Comparison of ENCODE assay signal across 8 mouse cellular contexts in the genomic region with DNA sequence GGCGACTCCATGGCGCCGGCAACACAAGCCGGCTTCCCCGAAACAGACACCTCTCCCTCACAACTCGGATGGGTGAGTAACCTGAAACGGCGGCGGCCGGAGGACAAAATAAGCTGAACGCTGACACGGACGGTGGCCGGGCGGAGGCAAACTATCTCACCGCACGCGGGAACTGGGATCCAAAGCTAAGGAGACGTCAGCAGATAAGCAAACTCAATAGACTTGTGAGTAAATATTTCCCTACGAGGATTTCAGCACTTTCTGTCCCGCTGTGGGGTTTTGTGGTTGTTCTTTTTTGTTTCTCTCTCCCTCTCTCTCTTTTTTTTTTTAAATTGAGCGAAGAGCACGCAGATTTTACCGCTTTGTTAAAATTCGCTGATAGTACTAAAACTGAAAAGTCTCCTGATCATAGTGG. TPM values are rescaled to one million over a fixed set of nuclear protein-coding genes. Genes with fewer than 3 reads are reported as not detected.
DNase-seq lines count a peak whose midpoint lies in the region; ATAC-seq and TF ChIP-seq lines count a peak whose summit lies in the region.

A gene (minus strand): TSS at position 81 of the 415 bp plus-strand sequence.

- peak in 1 of 2 experiments; percentile 87; a peak in 2 of 4 replicates for TF ChIP-seq POLR2A in MEL (IDR thresholded peaks at IDR 0.05; ENCODE audit: control insufficient read depth in 1 of 2, insufficient read depth in 1 of 2, low read depth in 1 of 2, low read length in 2 of 2, poor library complexity in 1 of 2)
- peak; percentile 76; the same call in 1 of the 2 replicates for TF ChIP-seq POLR2A in cerebellum, adult 2 months (IDR thresholded peaks at IDR 0.05; ENCODE audit: borderline replicate concordance, insufficient read depth, low read length)

- peak within 1 kb of the TSS; percentile 83 for H3K27ac ChIP-seq in MEL (ENCODE audit: control insufficient read depth, low read depth, low read length)
- H3K27ac ChIP-seq in cerebellum, adult 2 months (ENCODE audit: insufficient read depth, low read length): peak within 1 kb of the TSS; percentile 26
- H3K27ac ChIP-seq in forebrain, postnatal 0 days (ENCODE audit: low read depth, low read length): peak within 1 kb of the TSS; percentile 60
- H3K27ac ChIP-seq in lung, embryonic 15.5 days: peak within 1 kb of the TSS; percentile 71

- no peak for TF ChIP-seq CTCF in MEL (IDR thresholded peaks at IDR 0.05 in 2 of 3, conservative IDR thresholded peaks at IDR 0.05 in 1 of 3; ENCODE audit: control insufficient read depth in 1 of 3, insufficient read depth in 1 of 3, low read depth in 2 of 3, low read length in 3 of 3, poor library complexity in 1 of 3, severe bottlenecking in 1 of 3)
- TF ChIP-seq CTCF in cerebellum, adult 2 months (IDR thresholded peaks at IDR 0.05; ENCODE audit: borderline replicate concordance, insufficient read depth, low read depth, low read length): no peak
- no peak for TF ChIP-seq CTCF in forebrain, postnatal 0 days (IDR thresholded peaks at IDR 0.05; ENCODE audit: low read depth)

- WGBS in cerebellum, adult 2 months: under 1% methylated on average over 25 of the region's 25 CpGs
- WGBS in forebrain, postnatal 0 days: under 1% methylated on average over 25 of the region's 25 CpGs
- WGBS in lung, embryonic 15.5 days: under 1% methylated on average over 25 of the region's 25 CpGs

- peak within 1 kb of the TSS; percentile 94 for H3K9ac ChIP-seq in MEL (ENCODE audit: control insufficient read depth, low read depth, low read length, poor library complexity, severe bottlenecking)
- peak within 1 kb of the TSS; percentile 84 for H3K9ac ChIP-seq in forebrain, postnatal 0 days
- peak within 1 kb of the TSS; percentile 79 for H3K9ac ChIP-seq in lung, embryonic 15.5 days

- H3K4me2 ChIP-seq in forebrain, postnatal 0 days (ENCODE audit: low read depth): peak within 1 kb of the TSS; percentile 67
- H3K4me2 ChIP-seq in lung, embryonic 15.5 days: peak within 1 kb of the TSS; percentile 58

- H3K79me2 ChIP-seq in MEL (ENCODE audit: control insufficient read depth, insufficient read depth, low read length, poor library complexity): peaks cover 28% of the 10 kb centered on the region

- peaks cover 0 to 33% of the 10 kb centered on the region in 2 experiments; a peak in 2 of 4 replicates for H3K36me3 ChIP-seq in MEL (ENCODE audit: control insufficient read depth in 1 of 2, insufficient read depth in 2 of 2, low read length in 2 of 2)
- H3K36me3 ChIP-seq in forebrain, postnatal 0 days (ENCODE audit: insufficient read depth): no peaks in the 10 kb centered on the region
- H3K36me3 ChIP-seq in lung, embryonic 15.5 days: peaks cover 7% of the 10 kb centered on the region

- H3K4me1 ChIP-seq in MEL (ENCODE audit: control insufficient read depth in 1 of 2, insufficient read depth in 2 of 2, low read length in 2 of 2): peaks cover 2 to 17% of the 10 kb centered on the region in 2 experiments
- no peaks in the 10 kb centered on the region; the same call in 1 of the 2 replicates for H3K4me1 ChIP-seq in cerebellum, adult 2 months (ENCODE audit: control insufficient read depth, insufficient read depth, low read length)
- H3K4me1 ChIP-seq in forebrain, postnatal 0 days (ENCODE audit: insufficient read depth): peaks cover 7% of the 10 kb centered on the region; the same call in 1 of the 2 replicates
- H3K4me1 ChIP-seq in lung, embryonic 15.5 days: peaks cover 8% of the 10 kb centered on the region

- peak within 1 kb of the TSS; percentile 63 to 87 for H3K4me3 ChIP-seq in MEL (ENCODE audit: control insufficient read depth in 1 of 2, insufficient read depth in 1 of 2, low read depth in 2 of 2, low read length in 2 of 2)
- peak within 1 kb of the TSS; percentile 98 for H3K4me3 ChIP-seq in cerebellum, adult 2 months (replicated peaks; ENCODE audit: insufficient read depth, low read depth, low read length)
- H3K4me3 ChIP-seq in forebrain, postnatal 0 days (ENCODE audit: low read depth, low read length): peak within 1 kb of the TSS; percentile 73
- H3K4me3 ChIP-seq in lung, embryonic 15.5 days: peak within 1 kb of the TSS; percentile 84

- peak; percentile 55 to 58; a peak in 3 of 4 replicates for TF ChIP-seq EP300 in MEL (IDR thresholded peaks at IDR 0.05; ENCODE audit: low read depth in 1 of 2, low read length in 2 of 2)

- DNase-seq in MEL (ENCODE audit: low read depth, low spot score): peak; percentile 97
- peak; percentile 96 to 99 for DNase-seq in cerebellum, adult 2 months
- DNase-seq in forebrain, postnatal 0 days: peak; percentile 95
- peak; percentile 98 for DNase-seq in heart, postnatal 4 days
- DNase-seq in layer of hippocampus, adult 8-10 months (ENCODE audit: low spot score in 2 of 2): peak; percentile 93 to 97
- DNase-seq in ovary, adult 18-20 months (ENCODE audit: low spot score): peak; percentile 88
- DNase-seq in thymus, postnatal 0 days (ENCODE audit: low spot score): peak; percentile 90

- TF ChIP-seq RAD21 in MEL (IDR thresholded peaks at IDR 0.05; ENCODE audit: low read depth, low read length): no peak

- no peaks in the 10 kb centered on the region for H3K27me3 ChIP-seq in MEL (ENCODE audit: control insufficient read depth in 1 of 2, insufficient read depth in 2 of 2, low read length in 2 of 2)
- H3K27me3 ChIP-seq in cerebellum, adult 2 months (ENCODE audit: control insufficient read depth, insufficient read depth, low read length): no peaks in the 10 kb centered on the region
- no peaks in the 10 kb centered on the region for H3K27me3 ChIP-seq in forebrain, postnatal 0 days (ENCODE audit: insufficient read depth, low read length)
- H3K27me3 ChIP-seq in lung, embryonic 15.5 days: no peaks in the 10 kb centered on the region

- no peaks in the 10 kb centered on the region for H3K9me3 ChIP-seq in MEL (replicated peaks; ENCODE audit: insufficient read depth, low read length)
- H3K9me3 ChIP-seq in forebrain, postnatal 0 days (ENCODE audit: low read length): no peaks in the 10 kb centered on the region
- H3K9me3 ChIP-seq in lung, embryonic 15.5 days: no peaks in the 10 kb centered on the region

- ATAC-seq in forebrain, postnatal 0 days: peak; percentile 81
- ATAC-seq in lung, embryonic 15.5 days (ENCODE audit: borderline replicate concordance, extremely low read depth, low FRiP score, low TSS enrichment): peak; percentile 85

TF ChIP-seq in MEL, 35 proteins besides CTCF, POLR2A, EP300 and RAD21 (continues in another document):
- peak; percentile 91 for TF ChIP-seq E2F4 (IDR thresholded peaks at IDR 0.05; ENCODE audit: borderline replicate concordance, low read depth, low read length)
- peak; percentile 80; the same call in 1 of the 2 replicates for TF ChIP-seq POLR2AphosphoS2 (IDR thresholded peaks at IDR 0.05; ENCODE audit: low read length)
- TF ChIP-seq NELFE (IDR thresholded peaks at IDR 0.05; ENCODE audit: low read depth, low read length): peak; percentile 77
- TF ChIP-seq CHD2 (IDR thresholded peaks at IDR 0.05; ENCODE audit: low read length): peak; percentile 73
- 0 out of 2 replicates have a peak, but pooled peaks have one; percentile 10 for TF ChIP-seq USF1 (IDR thresholded peaks at IDR 0.05; ENCODE audit: low read depth, low read length)
- 0 out of 2 replicates have a peak, but pooled peaks have one; percentile 62 for TF ChIP-seq TCF12 (IDR thresholded peaks at IDR 0.05; ENCODE audit: low read depth, low read length)
- peak; percentile 86 for TF ChIP-seq GATA1 (IDR thresholded peaks at IDR 0.05; ENCODE audit: low read depth, low read length)
- peak; percentile 74 for TF ChIP-seq BHLHE40 (IDR thresholded peaks at IDR 0.05; ENCODE audit: borderline replicate concordance, low read depth, low read length)
- peak; percentile 96; the same call in 1 of the 2 replicates for TF ChIP-seq CHD1 (IDR thresholded peaks at IDR 0.05; ENCODE audit: low read depth, low read length)
- peak; percentile 91 for TF ChIP-seq TBP (IDR thresholded peaks at IDR 0.05; ENCODE audit: low read depth, low read length)
- TF ChIP-seq MYB (IDR thresholded peaks at IDR 0.05; ENCODE audit: low read depth, low read length): no peak
- peak; percentile 94 for TF ChIP-seq MYC (IDR thresholded peaks at IDR 0.05; ENCODE audit: low read depth, low read length)
- TF ChIP-seq ETS1 (IDR thresholded peaks at IDR 0.05; ENCODE audit: low read depth, low read length): peak; percentile 88
- TF ChIP-seq ELF1 (IDR thresholded peaks at IDR 0.05; ENCODE audit: low read depth, low read length): peak; percentile 77
- TF ChIP-seq TAL1 (IDR thresholded peaks at IDR 0.05; ENCODE audit: low read length): no peak
- TF ChIP-seq ZNF384 (IDR thresholded peaks at IDR 0.05; ENCODE audit: low read depth, low read length): peak; percentile 81
- TF ChIP-seq UBTF (IDR thresholded peaks at IDR 0.05; ENCODE audit: borderline replicate concordance, insufficient read depth, low read depth, low read length): no peak
- TF ChIP-seq HCFC1 (IDR thresholded peaks at IDR 0.05; ENCODE audit: low read depth, low read length): peak; percentile 93
- peak; percentile 58 for TF ChIP-seq RCOR1 (IDR thresholded peaks at IDR 0.05; ENCODE audit: low read depth, low read length)
- TF ChIP-seq MAZ (IDR thresholded peaks at IDR 0.05; ENCODE audit: low read depth, low read length): peak; percentile 65; the same call in 1 of the 2 replicates
- peak; percentile 80 for TF ChIP-seq MAFK (IDR thresholded peaks at IDR 0.05; ENCODE audit: borderline replicate concordance, low read depth, low read length)
- no peak for TF ChIP-seq GABPA (IDR thresholded peaks at IDR 0.05; ENCODE audit: low read depth, low read length)
- peak; percentile 71 for TF ChIP-seq KAT2A (conservative IDR thresholded peaks at IDR 0.05; ENCODE audit: low read depth, low read length)
- no peak for TF ChIP-seq POLR2AphosphoS5 (IDR thresholded peaks at IDR 0.05; ENCODE audit: borderline replicate concordance, low read depth, low read length)
- peak; percentile 89 for TF ChIP-seq MAX (IDR thresholded peaks at IDR 0.05; ENCODE audit: low read length)
- TF ChIP-seq JUND (IDR thresholded peaks at IDR 0.05; ENCODE audit: low read depth, low read length): peak; percentile 64; the same call in 1 of the 2 replicates

RNA-seq across cellular contexts. Expression of the gene that starts here (rescaled TPM):
- total RNA-seq in MEL (2012; rRNA removed): 11.7 and 14.3 TPM in 2 replicates
- polyA plus RNA-seq in MEL (2012; ENCODE audit: insufficient read depth in 1 of 2, insufficient read length in 2 of 2, low read depth in 1 of 2, low replicate concordance in 2 of 2, missing spikeins in 1 of 2): 10 to 100 TPM in 1 of 2 experiments, not detected in 1; 16.4 TPM
- 19.1 and 20.6 TPM in 2 replicates for polyA plus RNA-seq in cerebellum, adult 2 months (2012; rRNA removed)
- 14.3 and 18.1 TPM in 2 replicates for total RNA-seq in forebrain, postnatal 0 days (2014; rRNA removed)
- 3.7 and 5.3 TPM in 2 replicates for polyA plus RNA-seq in forebrain, postnatal 0 days (2015; fragmentation: Nextera tagmentation; extraction: Ambion mirVana)
- 10 to 100 TPM; 41.2 to 41.6 TPM for total RNA-seq in heart, postnatal 4 days (2021)
- total RNA-seq in layer of hippocampus, adult 8-10 months (2022): 10 to 100 TPM; 44.3 to 51.8 (median 48.5) TPM
- 9.1 and 10.1 TPM in 2 replicates for polyA plus RNA-seq in lung, embryonic 15.5 days (2015; fragmentation: Nextera tagmentation; extraction: Ambion mirVana)
- 5.9 and 6.1 TPM in 2 replicates for polyA plus RNA-seq in thymus, postnatal 0 days (2015; fragmentation: Nextera tagmentation; extraction: Ambion mirVana)

Comparison
In these comparisons a context has a peak if more than half of its experiments do, and no peak if none do; other contexts are left out.
1. Peak in every context shown above with its lines: DNase-seq, ATAC-seq, H3K4me3 ChIP-seq and H3K27ac ChIP-seq.
2. H3K27ac ChIP-seq: peak in every context shown above with its lines; median percentile 83 in MEL; 71 in lung, embryonic 15.5 days; 60 in forebrain, postnatal 0 days; 26 in cerebellum, adult 2 months.